Mouse (Mus musculus) monocyte, adult 2 months (primary cell): ENCODE measurements around the gene Fus.
"Not testable (repeated sequence)": the region's sequence is repeated elsewhere in the genome, so short reads cannot be mapped to it uniquely, and the experiment has no call there.

Experiments
- DNase-seq, 2 experiments: peaks; one replicate each; pipeline ENCODE4 v3.0.0; 2022; ENCODE audit warnings: low spot score in 2 of 2, low read depth in 1 of 2

Gene Fus

DNA sequence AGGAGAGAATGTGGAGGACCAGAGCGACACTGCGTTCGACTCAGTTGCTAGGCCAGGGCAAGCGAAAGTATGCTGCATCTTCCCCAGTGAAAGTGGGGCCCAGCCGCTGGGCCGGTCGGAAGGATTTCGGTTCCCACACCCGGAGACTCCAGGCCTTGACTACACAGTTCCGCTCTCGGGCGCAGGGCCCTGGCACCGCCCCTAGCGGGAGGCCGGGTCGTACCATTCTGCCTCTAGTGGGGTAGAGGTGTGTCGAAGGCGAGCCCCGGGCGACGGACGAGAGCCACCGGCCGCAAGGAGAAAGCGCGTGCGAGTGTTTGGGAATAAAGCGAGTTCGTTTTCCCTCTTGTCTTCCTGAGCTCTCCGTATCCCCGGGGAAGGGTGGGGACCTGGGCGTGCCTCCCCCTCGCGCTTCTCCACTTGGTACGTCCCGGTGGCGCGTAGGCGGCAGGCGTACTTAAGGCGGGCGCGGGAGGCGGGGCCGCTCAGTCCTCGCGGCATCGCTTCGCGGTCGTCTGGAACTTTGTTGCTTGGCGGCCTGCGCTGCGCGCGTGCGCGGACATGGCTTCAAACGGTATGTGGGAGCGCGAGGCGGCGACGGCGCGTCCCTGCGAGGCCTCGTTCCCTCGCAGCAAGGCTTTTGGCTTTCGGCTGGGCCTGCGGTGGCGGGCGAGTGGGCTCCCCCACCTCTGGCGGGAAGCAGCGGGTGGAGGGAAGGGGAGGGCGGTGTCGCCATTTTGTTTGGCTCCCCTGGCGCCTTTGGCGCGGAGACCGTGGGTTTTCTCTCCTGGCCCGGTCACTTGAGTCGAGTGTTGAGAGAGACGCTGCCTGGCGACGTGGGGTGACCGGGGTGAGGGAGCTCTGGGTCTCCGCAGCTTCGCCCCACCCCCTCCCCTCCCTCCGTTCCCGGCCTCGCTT is at the start of gene Fus:
Gene Fus, plus strand, starts transcription at position 454 of the 918 bp plus-strand sequence.
- DNase-seq, result peak; percentile 90 to 96

DNA sequence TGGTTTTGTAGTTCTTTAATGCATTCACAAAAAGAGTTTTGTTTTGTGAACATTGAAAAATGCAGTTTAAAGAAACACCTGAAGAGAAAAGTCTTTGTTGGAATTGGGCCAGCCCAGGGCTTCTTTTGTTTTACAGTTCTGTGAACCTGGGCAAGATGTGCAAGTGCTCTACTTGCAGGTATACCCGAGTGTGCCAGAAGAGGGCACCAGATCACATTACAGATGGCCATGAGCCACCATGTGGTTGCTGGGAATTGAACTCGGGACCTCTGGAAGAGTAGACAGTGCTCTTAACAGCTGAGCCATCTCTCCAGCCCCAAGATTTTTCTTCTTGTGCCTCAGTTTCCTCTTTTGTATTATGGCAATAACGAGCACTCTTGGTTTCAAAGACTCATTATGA is 49.1 kb upstream of the Fus start:
- DNase-seq, result no peak

DNA sequence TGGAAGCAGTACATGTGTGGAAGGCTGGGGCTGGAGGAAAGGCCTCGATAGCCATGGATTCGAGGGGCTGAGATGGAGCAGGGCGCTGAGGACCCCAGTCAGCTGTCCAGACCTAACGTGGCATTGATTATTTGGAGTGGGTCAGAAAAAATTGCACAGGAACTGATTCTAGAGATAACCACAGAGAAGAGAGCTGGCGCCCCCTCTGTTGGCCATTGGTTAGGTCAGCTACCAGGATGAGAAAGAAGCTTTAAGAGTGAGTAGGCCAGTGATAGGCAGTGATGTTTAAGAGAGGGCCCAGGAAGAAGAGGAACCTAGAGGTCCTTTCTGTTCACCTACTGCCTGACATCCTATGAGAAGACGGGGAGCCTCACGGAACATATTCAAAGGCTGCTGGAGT is 48.0 kb upstream of the Fus start:
- DNase-seq, result no peak

DNA sequence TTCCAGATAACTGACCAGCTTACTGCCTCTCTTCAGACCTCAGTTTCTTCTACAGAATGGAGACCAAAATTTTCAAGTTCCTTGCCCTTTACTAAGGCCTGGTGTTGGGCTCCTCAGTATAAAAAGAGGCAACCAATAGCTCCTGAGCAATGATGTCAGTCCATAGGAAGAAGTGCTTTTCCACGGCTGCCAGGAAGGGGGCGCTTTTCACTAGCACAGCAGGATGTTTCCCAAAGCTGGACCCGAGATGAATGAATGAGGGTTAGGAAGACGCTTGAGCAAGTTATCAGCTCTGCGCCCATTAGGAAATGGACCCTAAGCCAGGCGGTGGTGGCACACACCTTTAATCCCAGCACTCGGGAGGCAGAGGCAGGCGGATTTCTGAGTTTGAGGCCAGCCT is 45.7 kb upstream of the Fus start:
- DNase-seq, result no peak

DNA sequence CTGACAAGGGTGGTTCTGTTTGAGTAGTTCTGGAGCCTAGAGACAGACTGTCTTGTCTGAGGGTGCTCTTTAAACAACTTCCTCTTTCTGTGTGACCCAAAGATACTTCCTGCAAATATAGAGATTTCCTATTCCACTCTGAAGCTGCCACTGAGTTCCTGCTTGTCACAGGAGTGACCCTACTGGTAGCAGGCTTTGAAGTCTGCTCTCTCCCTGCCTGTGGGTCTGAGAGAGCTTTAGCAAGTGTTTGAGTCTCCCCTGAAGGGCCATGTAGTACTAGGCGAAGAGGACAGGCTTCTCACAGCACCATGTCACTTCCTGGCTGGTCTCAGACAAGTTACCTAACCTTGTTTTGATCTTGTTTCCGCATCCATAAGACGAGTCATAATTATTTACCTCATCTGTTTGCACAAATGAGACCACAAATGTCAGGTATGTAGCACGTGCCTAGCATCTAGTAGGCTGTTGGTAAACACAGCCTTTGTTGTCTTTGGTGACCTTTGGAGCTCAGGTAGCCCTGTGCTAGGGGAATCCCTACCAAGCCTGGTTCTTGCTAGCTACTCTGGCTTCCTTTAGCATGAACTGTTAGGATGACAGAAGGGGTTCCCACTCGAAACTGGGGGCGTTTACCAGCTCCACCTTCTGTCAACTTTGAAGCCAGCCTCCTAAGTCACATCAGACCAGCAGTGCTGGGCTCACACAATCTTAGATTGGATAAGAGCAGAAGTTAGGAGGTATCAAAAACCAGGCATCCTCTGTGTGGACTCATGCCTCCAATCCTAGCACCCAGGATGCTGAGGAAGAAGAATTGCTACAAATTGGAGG is 44.6 kb upstream of the Fus start:
- peak in 1 of 2 experiments; percentile 57 for DNase-seq

DNA sequence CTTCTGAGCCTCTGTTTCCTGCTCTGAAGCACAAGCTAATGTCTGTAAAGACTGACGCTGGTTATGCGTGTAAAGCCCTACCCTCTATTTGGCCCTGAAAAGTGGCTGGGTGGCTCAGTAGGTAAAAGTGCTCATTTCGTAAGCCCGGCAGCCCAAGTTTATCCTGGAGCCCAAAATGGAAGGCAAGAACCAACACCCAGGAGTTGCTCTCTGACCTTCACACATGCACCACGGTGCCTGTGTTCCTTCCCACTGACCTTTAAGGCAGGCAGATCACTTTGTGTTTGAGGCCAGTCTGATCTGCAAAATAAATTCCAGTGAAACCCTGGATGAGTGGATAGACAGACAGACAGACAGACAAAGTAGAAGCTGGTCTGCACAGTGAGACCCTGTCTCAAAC is 43.5 kb upstream of the Fus start:
- no peak for DNase-seq

DNA sequence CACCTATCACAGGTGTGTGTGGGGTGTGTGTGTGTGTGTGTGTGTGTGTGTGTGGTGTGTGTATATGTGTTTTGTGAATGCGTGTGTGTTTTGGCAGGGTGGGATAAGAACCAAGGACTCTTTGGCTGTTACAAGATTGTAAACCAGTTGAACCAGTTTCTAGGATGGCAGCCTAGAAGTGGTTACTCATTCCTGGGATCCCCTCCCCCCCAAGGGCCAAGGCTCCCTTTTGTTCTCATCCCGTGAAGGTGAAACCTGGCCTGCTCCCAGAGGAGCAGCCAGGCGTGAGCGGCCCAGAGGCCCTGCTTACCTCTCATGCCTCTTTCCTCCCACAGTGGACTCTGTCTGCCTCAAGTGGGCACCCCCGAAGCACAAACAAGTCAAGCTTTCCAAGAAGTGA is 42.0 kb upstream of the Fus start:
- no peak for DNase-seq

DNA sequence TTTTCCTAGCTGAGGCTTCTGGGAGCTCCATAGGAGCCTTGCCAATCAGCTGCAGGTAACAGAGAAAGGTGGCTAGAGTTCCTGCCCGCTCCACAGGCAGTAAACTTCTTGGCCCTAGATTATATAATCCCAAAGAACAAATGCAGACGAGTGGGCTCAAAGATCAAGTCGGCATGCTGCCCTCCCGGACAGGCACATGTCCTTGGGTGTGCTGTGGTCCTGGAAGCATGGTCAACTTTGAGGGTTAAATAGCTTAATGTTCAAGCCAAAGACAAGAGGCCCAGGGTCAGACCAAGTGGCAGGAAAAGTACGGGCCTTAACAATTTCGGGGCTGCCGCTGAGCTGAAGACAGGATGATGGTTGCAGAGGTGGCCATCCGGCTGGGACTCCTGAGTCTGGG is 41.2 kb upstream of the Fus start:
- no peak for DNase-seq

DNA sequence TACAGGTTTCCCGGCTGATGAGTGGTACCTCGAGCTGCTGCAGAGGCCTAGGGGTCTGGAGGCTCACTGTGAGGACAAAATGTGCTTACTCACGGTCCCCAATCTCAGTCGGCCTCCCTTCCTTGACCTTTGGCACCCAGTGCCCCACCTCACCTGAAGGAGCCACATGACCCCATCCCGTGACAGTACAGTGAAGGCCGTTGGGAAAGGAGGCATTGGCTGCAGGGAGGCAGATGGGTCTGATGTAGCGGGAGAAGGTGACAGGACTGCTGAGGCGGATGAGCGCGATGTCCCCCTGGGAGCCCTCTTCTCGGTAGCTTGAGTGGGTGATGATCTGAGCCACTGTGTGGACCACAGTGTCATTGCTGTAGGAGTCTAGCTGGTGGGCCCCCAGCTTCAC is 40.4 kb upstream of the Fus start:
- DNase-seq, result no peak

DNA sequence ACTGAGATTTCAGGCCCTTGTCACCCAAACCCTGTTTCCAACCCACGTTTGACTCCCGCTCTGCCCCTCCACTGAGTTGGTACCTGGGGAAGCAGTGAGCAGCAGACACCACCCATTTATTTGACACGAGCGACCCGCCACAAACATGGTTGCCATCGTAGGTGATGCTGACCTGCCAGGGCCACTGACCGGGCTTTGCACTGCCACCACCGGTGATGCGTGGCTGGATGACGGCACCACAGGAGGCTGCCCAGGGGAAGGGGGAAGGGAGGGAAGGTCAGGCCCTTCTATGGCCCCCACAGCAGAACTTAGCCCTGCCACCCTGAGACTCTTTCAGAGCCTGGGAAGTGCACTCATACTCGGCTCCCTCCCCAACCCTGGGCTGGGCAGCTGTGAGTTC is 39.5 kb upstream of the Fus start:
- DNase-seq, result no peak

DNA sequence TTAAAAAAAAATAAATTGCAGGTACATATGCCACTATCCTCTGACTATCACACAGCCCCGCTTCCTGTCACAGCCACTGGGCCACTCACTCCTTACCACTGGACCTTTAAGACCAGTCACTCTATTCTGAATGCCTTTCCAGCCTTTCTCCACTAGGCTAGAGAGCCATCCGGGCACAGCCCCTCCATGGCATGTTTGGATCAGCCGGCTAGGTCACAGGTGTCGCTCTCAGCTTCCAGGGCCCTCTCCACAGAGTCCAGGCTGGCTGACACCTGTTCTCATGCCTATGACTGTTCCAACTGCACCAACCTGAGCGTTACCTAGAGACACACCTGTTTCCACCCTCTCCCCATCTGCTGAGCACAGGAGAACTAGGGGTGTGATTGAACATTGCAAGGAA is 38.7 kb upstream of the Fus start:
- no peak for DNase-seq

DNA sequence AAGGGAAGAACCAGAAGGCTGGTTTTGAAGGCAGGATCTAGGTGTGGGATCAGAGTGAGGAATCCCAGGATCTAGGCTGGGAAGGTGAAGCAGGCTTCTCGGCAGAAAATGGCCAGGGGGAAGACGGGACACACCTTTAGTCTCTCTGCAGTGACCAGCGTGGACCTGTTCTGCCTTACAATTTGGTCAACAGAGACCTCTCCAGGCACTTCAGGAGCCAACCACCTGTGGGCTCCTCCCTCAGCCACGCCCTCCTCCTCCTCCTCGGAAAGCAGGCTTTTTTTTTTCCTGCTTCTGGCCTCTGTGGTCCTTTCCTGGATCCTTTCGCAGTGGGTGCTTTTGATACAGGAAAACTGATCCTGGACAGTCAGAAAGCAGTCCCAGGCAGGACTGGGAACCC is 37.3 kb upstream of the Fus start, which contains the start of gene Prss8:
Gene Prss8, minus strand, starts transcription at position 182 of the 400 bp plus-strand sequence.
- DNase-seq, result no peak

DNA sequence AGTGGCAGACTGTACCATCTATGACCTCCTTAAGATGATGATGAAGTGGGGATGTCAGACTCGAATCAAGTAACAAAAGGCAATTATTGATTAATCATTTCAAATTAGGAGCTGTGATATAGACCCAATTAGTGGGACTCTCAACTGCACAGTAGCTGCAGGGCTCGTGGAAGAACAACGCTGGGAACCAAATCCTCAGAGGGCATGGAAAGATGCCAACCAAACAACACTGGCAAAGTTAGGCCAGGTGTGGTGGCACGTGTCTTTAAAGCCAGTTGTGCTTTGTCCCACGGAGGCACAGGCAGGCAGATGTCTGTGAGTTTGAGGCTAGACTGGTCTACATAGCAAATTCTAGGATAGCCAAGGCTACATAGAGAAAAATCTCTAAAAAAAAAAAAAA is 36.6 kb upstream of the Fus start:
- DNase-seq, result no peak

DNA sequence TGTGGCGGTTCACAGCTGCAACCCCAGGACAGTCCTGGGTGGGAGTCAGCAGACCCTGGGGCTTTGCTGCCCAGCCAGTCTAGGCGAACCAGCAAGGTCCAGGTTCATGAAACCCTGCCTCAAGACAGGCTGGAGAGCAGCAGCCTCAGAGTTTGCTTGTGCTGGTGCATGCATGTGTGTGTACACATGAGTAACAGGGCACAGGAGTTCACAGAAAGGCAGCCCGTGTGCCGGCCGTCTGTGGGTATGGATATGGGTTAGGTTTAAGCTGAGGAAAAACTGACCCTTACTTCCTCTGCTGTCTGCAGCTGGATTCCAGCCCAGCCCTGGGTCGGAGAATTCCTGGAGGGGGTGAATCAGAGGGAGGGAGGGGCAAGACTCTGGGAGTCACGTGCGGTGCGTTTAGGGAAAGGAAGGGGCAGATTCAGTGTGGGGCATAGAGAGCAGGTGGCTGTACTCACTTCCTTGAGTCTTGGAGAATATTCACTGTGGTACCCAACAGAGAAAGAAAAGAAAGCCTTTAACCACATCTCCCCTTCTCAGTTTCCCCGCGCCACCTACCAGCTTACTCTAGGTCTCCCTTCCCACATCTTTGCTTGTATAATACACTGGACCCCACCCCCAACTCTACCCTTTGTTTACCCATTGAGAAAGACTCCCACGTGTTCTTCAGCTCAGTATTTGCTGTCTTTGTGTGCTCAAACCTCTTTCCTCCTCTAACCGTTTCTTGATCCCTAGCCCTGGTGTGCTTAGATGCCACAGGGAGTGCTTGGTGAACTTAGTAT is 35.7 kb upstream of the Fus start:
- DNase-seq, result no peak

DNA sequence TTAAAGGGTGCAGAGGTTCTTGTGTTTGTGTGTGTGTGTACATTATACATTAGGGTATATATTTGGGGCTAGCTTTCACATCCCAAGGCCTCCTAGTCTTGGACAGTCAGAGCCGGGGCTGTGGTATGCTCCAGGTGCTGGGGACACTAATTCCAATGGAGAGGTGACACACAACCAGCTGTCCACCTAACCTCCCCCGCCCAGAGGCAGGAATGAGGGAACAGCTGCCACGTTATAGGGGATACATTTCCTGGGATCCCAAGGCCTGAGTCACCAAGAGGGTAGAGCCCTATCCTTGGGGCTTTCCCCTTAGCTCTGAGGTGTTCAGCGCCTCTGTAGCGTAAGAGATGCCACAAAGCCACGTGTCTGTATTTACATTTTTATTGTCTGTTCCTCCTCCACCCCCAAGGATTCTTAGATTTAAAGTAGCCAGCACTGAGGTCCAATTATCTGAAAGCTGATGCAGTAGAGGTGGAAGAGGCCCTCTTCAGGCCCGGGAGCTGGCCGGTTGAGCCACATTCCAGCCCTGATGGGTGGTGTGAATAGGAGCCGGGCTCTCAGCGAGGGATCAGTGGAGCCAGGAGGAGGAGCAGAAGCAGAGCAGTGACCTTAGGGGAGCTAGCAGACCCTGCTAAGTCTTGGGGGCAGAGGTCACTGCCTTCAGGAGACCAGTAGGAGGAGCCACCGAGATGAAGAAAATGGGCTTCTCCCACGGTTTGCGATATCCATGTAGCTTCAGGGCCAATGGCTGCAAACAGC is 34.8 kb upstream of the Fus start:
- no peak for DNase-seq

DNA sequence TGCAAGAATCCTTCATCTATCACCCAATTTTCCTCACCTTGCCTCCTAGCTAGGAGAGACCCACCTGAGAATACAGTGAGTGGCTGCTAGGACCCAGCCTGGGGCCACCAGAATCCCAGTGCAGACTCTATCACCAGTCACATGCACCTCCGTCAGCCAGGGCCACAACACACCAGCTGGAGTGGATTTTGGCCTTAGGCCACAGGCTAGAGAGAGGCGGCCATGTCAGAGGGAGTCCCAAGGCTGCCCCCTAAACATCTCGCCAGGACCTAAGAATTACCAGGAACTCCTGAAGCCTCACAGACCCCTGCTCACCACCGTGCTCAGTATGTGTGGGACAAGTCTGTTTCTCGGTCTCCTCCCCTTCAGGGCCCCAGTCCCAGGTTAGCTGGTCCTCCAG is 33.2 kb upstream of the Fus start:
- DNase-seq, result no peak

DNA sequence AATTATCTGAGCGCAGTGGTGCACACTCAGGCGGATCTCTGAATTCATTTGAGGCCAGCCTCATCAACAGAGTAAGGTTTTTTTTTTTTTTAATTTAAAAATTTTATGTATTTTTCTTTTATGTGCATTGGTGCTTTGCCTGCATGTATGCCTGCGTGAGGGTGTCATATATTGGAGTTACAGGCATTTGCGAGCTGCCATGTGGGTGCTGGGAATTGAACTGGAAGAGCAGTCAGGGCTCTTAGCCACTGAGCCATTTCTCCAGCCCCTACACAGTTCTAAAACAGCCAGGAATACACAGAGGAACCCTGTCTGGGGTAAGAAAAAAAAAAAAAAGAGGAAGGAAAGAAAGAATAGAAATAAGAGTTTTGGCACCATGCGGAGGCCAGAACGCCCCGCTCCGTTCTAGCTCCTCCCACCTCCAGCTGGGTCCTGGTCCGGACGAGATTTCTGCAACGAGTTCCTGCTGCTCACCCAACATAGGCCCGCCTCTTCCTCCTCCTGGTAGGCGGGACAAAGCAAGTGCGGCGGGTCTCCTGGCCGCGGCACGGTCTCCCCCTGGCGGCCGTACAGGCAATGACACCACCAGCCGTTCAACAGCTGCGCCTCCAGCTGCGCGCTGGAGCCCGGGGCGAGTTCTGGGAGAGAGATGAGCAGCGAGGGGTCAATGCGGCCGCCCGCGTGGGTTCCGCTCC is 32.1 kb upstream of the Fus start:
- peak; percentile 89 to 91 for DNase-seq

DNA sequence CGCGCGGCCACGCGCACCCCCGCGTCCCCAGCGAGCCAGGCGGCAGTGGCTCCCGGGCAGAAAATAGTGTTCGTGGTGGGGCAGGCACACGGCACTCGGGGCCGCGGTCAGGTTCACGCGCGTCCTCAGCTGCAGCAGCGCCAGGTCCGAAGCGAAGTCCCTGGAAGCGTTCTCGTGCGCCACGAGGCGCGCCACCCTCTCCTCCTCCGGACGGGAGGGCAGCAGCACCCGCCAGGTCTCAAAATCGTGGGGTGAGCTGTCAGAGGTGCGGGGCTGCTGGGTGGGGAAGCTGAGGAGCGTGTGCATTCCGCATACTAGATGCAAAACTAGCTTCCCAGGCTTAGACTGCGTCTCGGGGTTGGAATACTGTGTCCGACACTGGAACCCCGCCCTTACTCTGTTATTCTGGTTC is 31.5 kb upstream of the Fus start:
- DNase-seq, result no peak

DNA sequence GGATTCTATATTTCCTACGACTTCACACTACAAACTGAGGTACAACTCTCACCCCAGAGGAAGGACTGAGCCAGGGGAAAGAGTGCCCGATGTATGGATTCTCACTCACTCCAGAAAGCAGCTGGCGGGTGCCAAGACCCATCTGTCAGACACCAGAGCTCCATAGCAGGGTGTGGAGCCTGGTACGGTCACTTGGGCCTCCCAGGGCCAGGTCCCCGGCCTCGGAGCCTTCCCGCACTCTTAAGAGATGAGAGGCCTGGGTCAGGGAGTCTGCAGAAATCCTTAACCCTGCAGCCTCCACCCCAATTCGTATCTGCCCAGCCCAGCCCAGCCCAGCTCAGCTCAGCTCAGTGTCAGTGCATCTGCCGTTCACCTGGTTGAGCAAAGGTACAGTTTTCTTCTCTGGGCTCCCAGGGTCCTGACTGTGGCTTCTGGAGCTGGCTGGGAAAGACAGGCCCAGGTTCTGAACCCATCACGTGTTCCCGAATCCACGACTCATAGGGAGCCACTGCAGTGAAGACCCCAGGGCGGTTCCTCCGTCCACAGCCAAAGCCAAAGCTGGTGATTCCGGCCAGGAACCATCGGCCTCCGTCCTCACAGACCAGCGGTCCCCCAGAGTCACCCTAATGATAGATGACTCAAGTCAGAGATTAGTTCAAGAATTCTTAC is 30.9 kb upstream of the Fus start:
- no peak for DNase-seq

DNA sequence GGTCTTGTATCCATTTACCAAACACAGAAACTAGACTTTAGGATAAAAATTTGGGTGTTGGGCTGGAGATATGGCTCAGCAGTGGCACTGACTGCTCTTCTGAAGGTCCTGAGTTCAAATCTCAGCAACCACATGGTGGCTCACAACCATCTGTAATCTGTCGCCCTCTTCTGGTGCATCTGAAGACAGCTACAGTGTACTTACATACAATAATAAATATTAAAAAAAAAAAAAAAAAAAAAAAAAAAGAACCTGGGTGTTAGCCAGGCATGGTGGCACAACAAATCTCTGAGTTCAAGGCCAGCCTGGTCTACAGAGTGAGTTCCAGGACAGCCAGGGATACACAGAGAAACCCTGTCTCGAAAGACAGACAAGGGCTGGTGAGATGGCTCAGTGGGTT is 25.2 kb upstream of the Fus start:
- DNase-seq, result not testable (repeated sequence)
